Comparison of ENCODE assay signal across 9 mouse cellular contexts in the genomic region with DNA sequence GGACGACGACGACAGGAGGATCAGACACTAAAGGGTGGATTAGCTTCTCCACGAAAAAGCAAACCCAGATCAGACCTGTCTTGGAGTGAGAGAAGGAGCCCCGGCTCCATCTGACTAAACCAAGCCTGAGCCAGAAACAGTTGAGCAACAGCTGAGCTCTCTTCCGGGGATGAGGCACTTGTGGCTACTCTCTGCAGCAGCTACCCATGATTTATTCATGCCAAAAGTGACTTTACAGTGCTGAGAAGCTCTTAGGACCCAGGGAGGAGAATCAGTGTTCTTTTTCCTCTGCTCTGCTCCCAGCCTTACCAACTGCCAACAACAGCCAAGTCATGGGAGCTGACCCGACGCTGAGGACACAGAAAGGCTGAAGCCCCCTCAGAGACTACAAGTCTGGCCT. TPM values are rescaled to one million over a fixed set of nuclear protein-coding genes. Genes with fewer than 3 reads are reported as not detected.
DNase-seq lines count a peak whose midpoint lies in the region; ATAC-seq and TF ChIP-seq lines count a peak whose summit lies in the region.
"Had no signal": no experiment of that assay in that cellular context is flagged by ENCODE, and none has a peak within 500 bp of the region (broad histone marks: within the 10 kb centered on the region; RNA-seq: fewer than 3 reads in every experiment).

No protein-coding gene starts in this region.

- peaks cover 9% of the 10 kb centered on the region; the same call in 1 of the 2 replicates for H3K4me1 ChIP-seq in kidney, embryonic 16.5 days (ENCODE audit: insufficient read depth, low read length)
- no peaks in the 10 kb centered on the region for H3K4me1 ChIP-seq in limb, embryonic 14.5 days (ENCODE audit: control insufficient read depth, insufficient read depth, low read length)

- H3K9me3 ChIP-seq in kidney, embryonic 16.5 days (ENCODE audit: low read length) = no peaks in the 10 kb centered on the region
- no peaks in the 10 kb centered on the region for H3K9me3 ChIP-seq in limb, embryonic 14.5 days (ENCODE audit: control insufficient read depth, low read length)
- H3K9me3 ChIP-seq: midbrain, embryonic 12.5 days had no signal

- peak; percentile 63 to 77 for DNase-seq in adrenal gland, adult (ENCODE audit: inconsistent age in 2 of 2, low spot score in 1 of 2)
- DNase-seq in adrenal gland, adult 18-20 months (ENCODE audit: low spot score in 2 of 2) = no peak
- DNase-seq in kidney, adult 11 months = no peak
- peak; percentile 67 to 68 for DNase-seq in adrenal gland, postnatal 36 days
- DNase-seq in limb, embryonic 14.5 days (ENCODE audit: low spot score) = peak; percentile 24
- DNase-seq in ovary, adult 18-20 months (ENCODE audit: low spot score) = no peak
- DNase-seq in right cerebral cortex, postnatal 4 days = no peak

- no peak overlapping the region for H3K4me2 ChIP-seq in kidney, embryonic 16.5 days (replicated peaks; ENCODE audit: low read depth, low read length)
- H3K4me2 ChIP-seq in limb, embryonic 14.5 days (replicated peaks; ENCODE audit: low read depth, low read length, severe bottlenecking) = no peak overlapping the region
- H3K4me2 ChIP-seq: midbrain, embryonic 12.5 days had no signal

- ATAC-seq in kidney, embryonic 16.5 days (ENCODE audit: low FRiP score, low TSS enrichment) = no peak
- peak; percentile 36; the same call in 1 of the 2 replicates for ATAC-seq in limb, embryonic 14.5 days (ENCODE audit: low FRiP score, low read depth)

- peaks cover 15% of the 10 kb centered on the region for H3K36me3 ChIP-seq in kidney, embryonic 16.5 days (ENCODE audit: insufficient read depth, low read length)
- peaks cover 16% of the 10 kb centered on the region for H3K36me3 ChIP-seq in limb, embryonic 14.5 days (ENCODE audit: control insufficient read depth, insufficient read depth, low read length)

- no peak overlapping the region for H3K9ac ChIP-seq in kidney, embryonic 16.5 days (replicated peaks; ENCODE audit: low read length)
- no peak overlapping the region for H3K9ac ChIP-seq in limb, embryonic 14.5 days (ENCODE audit: low read depth, low read length, severe bottlenecking)
- H3K9ac ChIP-seq: midbrain, embryonic 12.5 days had no signal

- no peaks in the 10 kb centered on the region for H3K27me3 ChIP-seq in kidney, embryonic 16.5 days (ENCODE audit: insufficient read depth, low read length)
- H3K27me3 ChIP-seq in limb, embryonic 14.5 days (ENCODE audit: control insufficient read depth, insufficient read depth, low read length) = no peaks in the 10 kb centered on the region
- H3K27me3 ChIP-seq: midbrain, embryonic 12.5 days had no signal

- 54% methylated on average over 8 of the region's 8 CpGs for WGBS in kidney, embryonic 16.5 days
- 52% methylated on average over 8 of the region's 8 CpGs for WGBS in limb, embryonic 14.5 days

- H3K27ac ChIP-seq in kidney, embryonic 16.5 days (ENCODE audit: low read length) = peak overlapping the region; percentile 20; the same call in 1 of the 2 replicates
- H3K27ac ChIP-seq in limb, embryonic 14.5 days (replicated peaks; ENCODE audit: low read depth, low read length) = 0 out of 2 replicates have a peak overlapping the region, but pooled peaks have one; percentile 44
- H3K27ac ChIP-seq: midbrain, embryonic 12.5 days had no signal

- H3K4me3 ChIP-seq in kidney, embryonic 16.5 days (ENCODE audit: low read length) = no peak overlapping the region
- H3K4me3 ChIP-seq in limb, embryonic 14.5 days (replicated peaks; ENCODE audit: low read length) = no peak overlapping the region
- H3K4me3 ChIP-seq: midbrain, embryonic 12.5 days had no signal

- TF ChIP-seq POLR2A in limb, embryonic 14.5 days (IDR thresholded peaks at IDR 0.05; ENCODE audit: borderline replicate concordance, extremely low read depth, insufficient read depth, insufficient read length) = no peak

RNA-seq across cellular contexts. Expression of a gene that starts 9.5 kb away (rescaled TPM):
- 100 to 1,000 TPM in 1 of 2 experiments, 10 to 100 TPM in 1; 89.6 to 103 TPM for total RNA-seq in adrenal gland, adult 18-20 months (2021)
- 150 and 152 TPM in 2 replicates for polyA plus RNA-seq in kidney, embryonic 16.5 days (2015; fragmentation: Nextera tagmentation; extraction: Ambion mirVana)
- total RNA-seq in adrenal gland, postnatal 36 days (2021) = 100 to 1,000 TPM; 118 to 119 TPM
- 95.8 and 111 TPM in 2 replicates for polyA plus RNA-seq in limb, embryonic 14.5 days (2012; rRNA removed)
- 123 and 125 TPM in 2 replicates for polyA plus RNA-seq in limb, embryonic 14.5 days (2014; fragmentation: Nextera tagmentation; extraction: Ambion mirVana)

RNA-seq across cellular contexts. Expression of a gene that starts 9.5 kb away (rescaled TPM):
- total RNA-seq in adrenal gland, adult 18-20 months (2021) = 10 to 100 TPM; 68.8 to 80.3 TPM
- 153 and 155 TPM in 2 replicates for polyA plus RNA-seq in kidney, embryonic 16.5 days (2015; fragmentation: Nextera tagmentation; extraction: Ambion mirVana)
- 10 to 100 TPM; 69.2 to 89.1 TPM for total RNA-seq in adrenal gland, postnatal 36 days (2021)
- polyA plus RNA-seq in limb, embryonic 14.5 days (2012; rRNA removed) = 47.1 and 53.0 TPM in 2 replicates
- polyA plus RNA-seq in limb, embryonic 14.5 days (2014; fragmentation: Nextera tagmentation; extraction: Ambion mirVana) = 132 and 134 TPM in 2 replicates

RNA-seq across cellular contexts. Expression of a gene that starts 41.1 kb away (rescaled TPM):
- 1 to 10 TPM; 4.4 to 4.9 TPM for total RNA-seq in adrenal gland, adult 18-20 months (2021)
- 4.7 and 4.9 TPM in 2 replicates for polyA plus RNA-seq in kidney, embryonic 16.5 days (2015; fragmentation: Nextera tagmentation; extraction: Ambion mirVana)
- total RNA-seq in adrenal gland, postnatal 36 days (2021) = 1 to 10 TPM; 7.5 to 9.3 TPM
- 4.5 and 4.6 TPM in 2 replicates for polyA plus RNA-seq in limb, embryonic 14.5 days (2012; rRNA removed)
- polyA plus RNA-seq in limb, embryonic 14.5 days (2014; fragmentation: Nextera tagmentation; extraction: Ambion mirVana) = 5.0 and 6.3 TPM in 2 replicates

RNA-seq across cellular contexts. Expression of a gene that starts 47.4 kb away (rescaled TPM):
- under 1 TPM; 0.17 to 0.38 TPM for total RNA-seq in adrenal gland, adult 18-20 months (2021)
- polyA plus RNA-seq in kidney, embryonic 16.5 days (2015; fragmentation: Nextera tagmentation; extraction: Ambion mirVana) = 1.4 and 1.7 TPM in 2 replicates
- total RNA-seq in adrenal gland, postnatal 36 days (2021) = under 1 TPM; 0.26 to 0.30 TPM
- 5.0 and 6.1 TPM in 2 replicates for polyA plus RNA-seq in limb, embryonic 14.5 days (2012; rRNA removed)
- 3.1 and 3.2 TPM in 2 replicates for polyA plus RNA-seq in limb, embryonic 14.5 days (2014; fragmentation: Nextera tagmentation; extraction: Ambion mirVana)

RNA-seq across cellular contexts. Expression of a gene that starts 56.9 kb away (rescaled TPM):
- 100 to 1,000 TPM; 258 to 275 TPM for total RNA-seq in adrenal gland, adult 18-20 months (2021)
- 654 and 670 TPM in 2 replicates for polyA plus RNA-seq in kidney, embryonic 16.5 days (2015; fragmentation: Nextera tagmentation; extraction: Ambion mirVana)
- total RNA-seq in adrenal gland, postnatal 36 days (2021) = 100 to 1,000 TPM; 317 to 322 TPM
- 639 and 826 TPM in 2 replicates for polyA plus RNA-seq in limb, embryonic 14.5 days (2012; rRNA removed)
- 777 and 804 TPM in 2 replicates for polyA plus RNA-seq in limb, embryonic 14.5 days (2014; fragmentation: Nextera tagmentation; extraction: Ambion mirVana)

Comparison
In these comparisons a context has a peak if more than half of its experiments do, and no peak if none do; other contexts are left out.
1. DNase-seq: peak in adrenal gland, adult (2 of 2), adrenal gland, postnatal 36 days (2 of 2) and limb, embryonic 14.5 days (single experiment); none in adrenal gland, adult 18-20 months (0 of 2), kidney, adult 11 months (single experiment), ovary, adult 18-20 months (single experiment) and right cerebral cortex, postnatal 4 days (single experiment).